Mouse (Mus musculus): ENCODE data around the gene Dmrtc2. TPM values are rescaled to one million over a fixed set of nuclear protein-coding genes. Genes with fewer than 3 reads are reported as not detected.
"Not testable (repeated sequence)": the region's sequence is repeated elsewhere in the genome, so short reads cannot be mapped to it uniquely, and the experiment has no call there.

Gene Dmrtc2
- polyA plus RNA-seq, 1 experiment from 2014 or later: not detected

DNA sequence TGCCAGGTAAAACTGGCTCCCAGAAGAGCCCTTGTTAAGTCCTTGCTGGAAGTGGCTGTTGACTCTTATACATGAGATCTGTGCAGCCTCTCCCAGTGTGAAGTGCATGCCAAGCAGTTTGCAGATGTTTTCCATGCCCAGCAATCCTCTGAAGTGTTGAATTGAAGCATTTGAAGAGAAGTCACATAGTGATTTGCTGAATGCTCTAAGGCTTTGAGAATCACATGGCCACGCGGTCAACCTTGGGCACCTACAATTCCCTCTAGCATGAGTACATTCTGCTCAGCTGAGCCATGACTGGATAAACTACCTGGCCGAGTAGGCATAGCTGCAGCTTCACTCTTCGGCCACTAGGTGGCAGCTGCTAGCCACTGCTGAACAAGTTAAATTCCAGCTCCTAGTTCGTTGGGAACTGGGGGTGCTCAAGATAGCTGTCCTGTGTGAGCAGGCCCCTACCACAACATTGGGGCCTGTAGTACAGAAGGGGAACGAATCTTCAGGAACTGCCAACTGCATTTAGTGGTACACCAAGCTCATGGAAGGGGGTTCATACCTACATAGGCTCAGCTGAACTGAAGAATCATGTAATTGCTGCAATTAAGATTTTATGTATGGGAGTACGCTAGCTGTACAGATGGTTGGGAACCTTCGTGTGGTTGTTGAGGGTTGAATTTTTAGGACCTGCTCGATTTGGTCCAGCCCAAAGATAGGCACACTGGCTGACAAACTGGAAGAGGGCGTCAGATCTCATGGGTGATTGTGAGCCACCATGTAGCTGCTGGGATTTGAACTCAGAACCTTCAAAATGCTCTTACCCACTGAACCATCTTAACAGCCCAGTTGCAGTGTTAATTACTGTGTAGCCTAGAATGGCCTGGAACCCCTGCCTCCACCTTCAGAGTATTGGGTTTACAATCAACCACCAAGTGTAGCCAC is 20.7 kb downstream of the Dmrtc2 start:
- peaks cover 13% of the 10 kb centered on the region for H3K4me1 ChIP-seq (ENCODE audit: control insufficient read depth, insufficient read depth, low read length)
- H3K4me3 ChIP-seq (ENCODE audit: low read depth, low read length): no peak overlapping the region
- no peak overlapping the region for H3K4me2 ChIP-seq
- ATAC-seq (replicated peaks; ENCODE audit: insufficient number of reproducible peaks, low FRiP score, low TSS enrichment): peak; percentile 50; the same call in 1 of the 2 replicates
- WGBS (ENCODE audit: insufficient replicate concordance): 30% methylated on average over 10 of the region's 10 CpGs
- H3K27ac ChIP-seq (ENCODE audit: low read depth, low read length): 0 out of 2 replicates have a peak overlapping the region, but pooled peaks have one; percentile 10
- no peaks in the 10 kb centered on the region for H3K9me3 ChIP-seq (replicated peaks; ENCODE audit: control insufficient read depth, low read length)
- H3K27me3 ChIP-seq (ENCODE audit: control insufficient read depth, insufficient read depth, low read length): no peaks in the 10 kb centered on the region
- H3K36me3 ChIP-seq (ENCODE audit: control insufficient read depth, insufficient read depth, low read length): peaks cover 33% of the 10 kb centered on the region
- no peak overlapping the region for H3K9ac ChIP-seq (ENCODE audit: low read depth, low read length)

DNA sequence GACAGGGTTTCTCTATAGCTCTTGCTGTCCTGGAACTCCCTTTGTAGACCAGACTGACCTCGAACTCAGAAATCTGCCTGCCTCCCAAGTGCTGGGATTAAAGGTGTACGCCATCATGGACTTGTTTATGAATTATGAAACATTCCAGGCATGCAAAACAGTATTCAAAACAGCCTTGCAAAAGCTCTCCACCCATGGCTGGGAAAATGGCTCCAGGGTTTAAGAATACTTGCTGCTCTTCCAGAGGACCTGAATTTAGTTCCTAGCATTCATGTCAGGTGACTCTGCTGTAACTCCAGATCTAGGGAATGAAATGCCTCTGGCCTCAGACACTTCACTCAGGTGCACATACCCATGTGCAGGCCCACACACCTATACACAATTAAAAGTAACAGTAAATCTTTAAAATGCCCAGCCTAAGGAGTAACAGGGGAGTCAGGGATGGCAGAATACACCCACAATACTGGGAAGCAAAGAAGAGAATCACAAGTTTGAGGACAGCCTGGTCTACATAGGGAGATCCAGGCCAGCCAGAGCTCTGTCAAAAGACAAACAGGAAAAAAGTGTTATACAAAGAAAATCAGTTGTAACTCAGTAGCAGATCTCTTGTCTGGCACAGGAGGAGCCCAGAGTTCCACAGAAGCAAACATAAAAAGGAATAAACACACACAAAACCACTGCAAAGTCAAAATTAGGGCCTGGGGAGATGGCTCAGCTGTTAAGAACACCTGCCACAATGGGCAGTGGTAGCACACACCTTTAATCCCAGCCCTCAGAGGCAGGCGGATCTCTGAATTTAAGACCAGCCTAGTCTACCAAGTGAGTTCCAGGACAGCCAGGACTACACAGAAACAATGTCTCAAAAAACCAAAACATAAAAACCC is 21.6 kb downstream of the Dmrtc2 start:
- 81% methylated on average over 3 of the region's 3 CpGs for WGBS (ENCODE audit: insufficient replicate concordance)
- ATAC-seq (replicated peaks; ENCODE audit: insufficient number of reproducible peaks, low FRiP score, low TSS enrichment): no peak
- H3K36me3 ChIP-seq (ENCODE audit: control insufficient read depth, insufficient read depth, low read length): peaks cover 25% of the 10 kb centered on the region

DNA sequence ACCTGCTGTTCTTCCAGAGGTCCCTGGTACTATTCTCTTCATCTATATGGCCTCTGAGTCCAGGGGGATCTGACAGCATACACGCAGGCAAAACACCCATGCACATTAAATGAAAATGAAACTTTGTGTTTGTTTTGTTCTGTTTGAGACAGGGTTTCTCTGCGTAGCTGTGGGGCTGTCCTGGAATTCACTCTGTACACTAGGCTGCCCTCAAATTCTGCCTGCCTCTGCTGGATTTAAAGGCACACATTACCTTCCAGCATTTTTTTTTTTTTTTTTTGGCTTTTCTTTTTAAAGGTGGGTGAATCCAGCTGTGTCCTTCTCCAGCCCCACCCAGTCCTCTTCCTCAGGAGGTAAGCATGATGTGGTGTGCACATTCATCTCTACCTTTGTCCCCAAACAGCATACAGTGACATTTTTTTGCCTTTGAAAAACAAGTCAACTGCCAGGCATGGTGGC is 22.3 kb downstream of the Dmrtc2 start:
- WGBS (ENCODE audit: insufficient replicate concordance): 74% methylated on average over 2 of the region's 2 CpGs
- Histone ChIP-seq H3K4me3 (ENCODE audit: low read depth, low read length) (no peak overlapping the region), H3K4me2 (no peak overlapping the region), H3K4me1 (ENCODE audit: control insufficient read depth, insufficient read depth, low read length) (no peaks in the 10 kb centered on the region), H3K9ac (ENCODE audit: low read depth, low read length) (no peak overlapping the region), H3K27me3 (ENCODE audit: control insufficient read depth, insufficient read depth, low read length) (no peaks in the 10 kb centered on the region), H3K9me3 (replicated peaks; ENCODE audit: control insufficient read depth, low read length) (no peaks in the 10 kb centered on the region), H3K36me3 (ENCODE audit: control insufficient read depth, insufficient read depth, low read length) (peaks cover 19% of the 10 kb centered on the region), H3K27ac (ENCODE audit: low read depth, low read length) (no peak overlapping the region)
- no peak for ATAC-seq (replicated peaks; ENCODE audit: insufficient number of reproducible peaks, low FRiP score, low TSS enrichment)

More for the DNA sequence above, 21.6 kb downstream of the Dmrtc2 start:
- no peak overlapping the region for H3K9ac ChIP-seq (ENCODE audit: low read depth, low read length)
- peaks cover 4% of the 10 kb centered on the region for H3K4me1 ChIP-seq (ENCODE audit: control insufficient read depth, insufficient read depth, low read length)
- H3K27ac ChIP-seq (ENCODE audit: low read depth, low read length): no peak overlapping the region
- no peaks in the 10 kb centered on the region for H3K27me3 ChIP-seq (ENCODE audit: control insufficient read depth, insufficient read depth, low read length)
- H3K4me2 ChIP-seq: no peak overlapping the region
- no peak overlapping the region for H3K4me3 ChIP-seq (ENCODE audit: low read depth, low read length)
- no peaks in the 10 kb centered on the region for H3K9me3 ChIP-seq (replicated peaks; ENCODE audit: control insufficient read depth, low read length)

DNA sequence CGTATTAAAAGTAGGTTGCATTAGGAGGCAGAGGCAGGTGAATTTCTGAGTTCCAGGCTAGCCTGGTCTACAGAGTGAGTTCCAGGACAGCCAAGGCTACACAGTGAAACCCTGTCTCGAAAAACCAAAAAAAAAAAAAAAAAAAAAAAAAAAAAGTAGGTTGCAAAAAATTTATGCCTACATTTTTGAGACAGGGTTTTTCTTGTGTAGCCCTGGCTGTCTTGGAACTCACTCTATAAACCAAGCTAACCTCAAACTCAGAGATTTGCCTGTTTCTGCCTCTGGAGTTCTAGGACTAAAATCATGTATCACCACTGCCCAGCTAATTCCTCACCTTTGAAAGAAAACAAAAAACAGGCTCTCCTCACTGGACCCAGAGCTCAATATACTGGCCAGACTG is 25.9 kb downstream of the Dmrtc2 start:
- not testable (repeated sequence) for ATAC-seq (replicated peaks; ENCODE audit: insufficient number of reproducible peaks, low FRiP score, low TSS enrichment)

DNA sequence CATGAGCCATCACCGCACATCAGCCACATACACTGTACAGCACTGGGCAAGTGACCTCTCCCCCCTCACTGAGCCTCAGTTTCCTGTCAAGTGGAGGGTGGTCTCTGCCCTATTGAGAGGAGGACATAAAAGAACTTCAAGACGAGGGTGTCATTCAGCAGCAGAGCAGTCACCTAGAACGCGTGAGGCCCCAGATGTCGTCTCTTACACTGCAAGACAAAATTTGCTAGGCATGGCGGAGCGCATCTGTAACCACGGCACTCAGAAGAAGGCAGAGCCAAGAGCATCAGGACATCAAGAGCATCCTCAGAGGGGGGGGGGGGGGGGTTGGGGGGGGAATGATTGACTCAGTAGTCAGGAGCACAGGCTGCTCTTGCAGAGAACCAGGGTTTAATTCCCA is 26.4 kb downstream of the Dmrtc2 start:
- Histone ChIP-seq H3K27me3 (ENCODE audit: control insufficient read depth, insufficient read depth, low read length) (no peaks in the 10 kb centered on the region), H3K4me3 (ENCODE audit: low read depth, low read length) (no peak overlapping the region), H3K9ac (ENCODE audit: low read depth, low read length) (no peak overlapping the region), H3K9me3 (replicated peaks; ENCODE audit: control insufficient read depth, low read length) (no peaks in the 10 kb centered on the region), H3K27ac (ENCODE audit: low read depth, low read length) (no peak overlapping the region), H3K36me3 (ENCODE audit: control insufficient read depth, insufficient read depth, low read length) (no peaks in the 10 kb centered on the region), H3K4me1 (ENCODE audit: control insufficient read depth, insufficient read depth, low read length) (no peaks in the 10 kb centered on the region), H3K4me2 (no peak overlapping the region)
- no peak for ATAC-seq (replicated peaks; ENCODE audit: insufficient number of reproducible peaks, low FRiP score, low TSS enrichment)
- 86% methylated on average over 8 of the region's 8 CpGs for WGBS (ENCODE audit: insufficient replicate concordance)

More for the DNA sequence above, 25.9 kb downstream of the Dmrtc2 start:
- WGBS (ENCODE audit: insufficient replicate concordance): 84% methylated on average over 2 of the region's 2 CpGs
- not testable (repeated sequence) for H3K36me3 ChIP-seq (ENCODE audit: control insufficient read depth, insufficient read depth, low read length); H3K9ac ChIP-seq (ENCODE audit: low read depth, low read length); H3K27ac ChIP-seq (ENCODE audit: low read depth, low read length); H3K4me3 ChIP-seq (ENCODE audit: low read depth, low read length); H3K27me3 ChIP-seq (ENCODE audit: control insufficient read depth, insufficient read depth, low read length); H3K4me2 ChIP-seq; H3K9me3 ChIP-seq (replicated peaks; ENCODE audit: control insufficient read depth, low read length); H3K4me1 ChIP-seq (ENCODE audit: control insufficient read depth, insufficient read depth, low read length)

DNA sequence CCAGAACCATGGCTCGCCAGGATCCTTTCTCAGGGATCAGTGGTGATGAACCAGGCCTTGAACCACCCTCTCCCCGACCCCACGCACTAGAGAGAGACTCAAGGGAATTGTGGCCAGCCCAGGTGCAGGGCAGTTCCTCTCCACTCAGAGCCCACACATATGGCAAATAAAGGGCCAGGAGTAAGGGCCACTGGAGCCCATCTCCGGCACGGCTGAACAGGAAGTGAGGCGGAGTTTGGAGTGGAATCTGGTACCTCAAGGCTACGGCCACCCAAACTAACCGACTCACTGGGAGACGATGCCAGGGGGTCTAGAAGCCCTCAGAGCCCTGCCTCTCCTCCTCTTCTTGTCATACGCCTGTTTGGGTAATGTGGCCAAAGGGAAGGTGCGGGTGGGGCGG is 27.4 kb downstream of the Dmrtc2 start, which contains the start of gene Cd79a:
Gene Cd79a (plus strand): TSS at position 158 of the 400 bp plus-strand sequence.
- WGBS (ENCODE audit: insufficient replicate concordance): 73% methylated on average over 12 of the region's 12 CpGs
- Histone ChIP-seq H3K36me3 (ENCODE audit: control insufficient read depth, insufficient read depth, low read length) (no peaks in the 10 kb centered on the region), H3K4me1 (ENCODE audit: control insufficient read depth, insufficient read depth, low read length) (peaks cover 6% of the 10 kb centered on the region)

DNA sequence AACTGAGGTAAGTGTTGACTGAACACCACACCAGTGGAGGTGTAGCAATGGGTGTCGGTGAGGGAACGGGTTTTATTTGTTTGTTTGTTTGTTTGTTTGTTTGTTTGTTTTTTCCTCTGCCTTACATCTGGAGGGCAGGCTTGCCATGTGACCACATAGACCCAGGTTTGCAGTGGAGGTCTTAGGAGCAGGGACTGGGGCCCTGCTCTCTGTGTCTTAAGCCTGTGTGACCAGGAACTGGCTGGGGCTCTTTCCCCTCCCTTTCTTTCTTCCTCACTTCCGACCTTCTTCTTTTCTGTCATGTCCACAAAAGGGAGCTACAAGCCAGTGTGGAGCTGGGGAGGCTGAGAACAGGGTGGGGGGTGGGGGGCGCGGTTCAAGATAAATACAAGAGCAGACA is 28.1 kb downstream of the Dmrtc2 start:
- no peaks in the 10 kb centered on the region for H3K36me3 ChIP-seq (ENCODE audit: control insufficient read depth, insufficient read depth, low read length)
- no peaks in the 10 kb centered on the region for H3K27me3 ChIP-seq (ENCODE audit: control insufficient read depth, insufficient read depth, low read length)
- ATAC-seq (replicated peaks; ENCODE audit: insufficient number of reproducible peaks, low FRiP score, low TSS enrichment): no peak
- WGBS (ENCODE audit: insufficient replicate concordance): 68% methylated on average over 5 of the region's 5 CpGs
- H3K4me2 ChIP-seq: no peak overlapping the region
- no peak overlapping the region for H3K9ac ChIP-seq (ENCODE audit: low read depth, low read length)
- no peak overlapping the region for H3K27ac ChIP-seq (ENCODE audit: low read depth, low read length)
- no peaks in the 10 kb centered on the region for H3K9me3 ChIP-seq (replicated peaks; ENCODE audit: control insufficient read depth, low read length)
- H3K4me3 ChIP-seq (ENCODE audit: low read depth, low read length): no peak overlapping the region
- H3K4me1 ChIP-seq (ENCODE audit: control insufficient read depth, insufficient read depth, low read length): peaks cover 9% of the 10 kb centered on the region

More for the DNA sequence above, 27.4 kb downstream of the Dmrtc2 start, which contains the start of gene Cd79a:
- Histone ChIP-seq H3K4me2 (no peak within 1 kb of the TSS), H3K9me3 (replicated peaks; ENCODE audit: control insufficient read depth, low read length) (no peaks in the 10 kb centered on the region), H3K9ac (ENCODE audit: low read depth, low read length) (no peak within 1 kb of the TSS), H3K4me3 (ENCODE audit: low read depth, low read length) (no peak within 1 kb of the TSS), H3K27me3 (ENCODE audit: control insufficient read depth, insufficient read depth, low read length) (no peaks in the 10 kb centered on the region), H3K27ac (ENCODE audit: low read depth, low read length) (no peak within 1 kb of the TSS)
- no peak for ATAC-seq (replicated peaks; ENCODE audit: insufficient number of reproducible peaks, low FRiP score, low TSS enrichment)

DNA sequence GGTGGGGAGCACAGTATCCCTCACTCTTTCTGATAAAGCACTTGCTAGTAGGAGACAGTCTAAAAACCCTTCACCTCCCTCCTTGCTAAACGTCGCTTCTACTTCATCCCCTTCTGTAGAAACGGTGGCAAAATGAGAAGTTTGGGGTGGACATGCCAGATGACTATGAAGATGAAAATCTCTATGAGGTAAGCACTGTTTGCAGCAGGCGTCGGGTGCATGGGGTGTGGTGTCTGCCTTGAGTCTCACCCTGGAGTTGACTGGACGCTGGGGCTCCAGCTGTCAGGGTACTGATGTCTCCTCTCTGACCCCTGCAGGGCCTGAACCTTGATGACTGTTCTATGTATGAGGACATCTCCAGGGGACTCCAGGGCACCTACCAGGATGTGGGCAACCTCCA is 31.3 kb downstream of the Dmrtc2 start:
- Histone ChIP-seq H3K4me1 (ENCODE audit: control insufficient read depth, insufficient read depth, low read length) (peaks cover 21% of the 10 kb centered on the region), H3K4me3 (ENCODE audit: low read depth, low read length) (no peak overlapping the region), H3K9me3 (replicated peaks; ENCODE audit: control insufficient read depth, low read length) (no peaks in the 10 kb centered on the region), H3K4me2 (no peak overlapping the region), H3K27me3 (ENCODE audit: control insufficient read depth, insufficient read depth, low read length) (no peaks in the 10 kb centered on the region), H3K9ac (ENCODE audit: low read depth, low read length) (no peak overlapping the region), H3K27ac (ENCODE audit: low read depth, low read length) (no peak overlapping the region), H3K36me3 (ENCODE audit: control insufficient read depth, insufficient read depth, low read length) (no peaks in the 10 kb centered on the region)
- no peak for ATAC-seq (replicated peaks; ENCODE audit: insufficient number of reproducible peaks, low FRiP score, low TSS enrichment)
- WGBS (ENCODE audit: insufficient replicate concordance): 80% methylated on average over 6 of the region's 6 CpGs

All from heart, embryonic 11.5 days (tissue).